Mouse (Mus musculus) lung, embryonic 16.5 days (tissue): ENCODE measurements around the gene Tmem98. TPM values are rescaled to one million over a fixed set of nuclear protein-coding genes. Genes with fewer than 3 reads are reported as not detected.

ENCODE experiments used
- ATAC-seq: fragments of 200-750 bp; cut with Nextera tagmentation; 2 replicates; pipeline ENCODE4 v1.8.0; 2017; ENCODE audit warnings: low read depth, mild to moderate bottlenecking, moderate library complexity
- H3K27ac ChIP-seq: fragments of 300-500 bp; sonication (generic); 2 replicates; pipeline ENCODE4 v1.5.1; 2014; ENCODE audit warnings: mild to moderate bottlenecking, control low read depth, low read length
- H3K27me3 ChIP-seq: fragments of 300-500 bp; sonication (generic); 2 replicates; pipeline ENCODE4 v1.6.1; 2014; ENCODE audit warnings: low read depth, low read length, mixed read lengths; ENCODE audit not compliant: control insufficient read depth, insufficient read depth
- H3K36me3 ChIP-seq: fragments of 300-500 bp; sonication (generic); 2 replicates; pipeline ENCODE4 v1.6.1; 2014; ENCODE audit warnings: low read length; ENCODE audit not compliant: control insufficient read depth, insufficient read depth
- H3K4me1 ChIP-seq: fragments of 300-500 bp; sonication (generic); replicated peaks from 2 replicates; pipeline ENCODE4 v1.6.1; 2014; ENCODE audit warnings: low read length, mixed read lengths; ENCODE audit not compliant: control insufficient read depth, insufficient read depth
- H3K4me2 ChIP-seq: fragments of 300-500 bp; sonication (generic); 2 replicates; pipeline ENCODE4 v1.6.1; 2014; ENCODE audit warnings: low read depth, low read length, control low read depth
- H3K4me3 ChIP-seq: fragments of 300-500 bp; sonication (generic); 2 replicates; pipeline ENCODE4 v1.5.1; 2014; ENCODE audit warnings: mild to moderate bottlenecking, low read length, control low read depth
- H3K9ac ChIP-seq: fragments of 300-500 bp; sonication (generic); 2 replicates; pipeline ENCODE4 v1.6.1; 2014; ENCODE audit warnings: low read length, control low read depth
- H3K9me3 ChIP-seq: fragments of 300-500 bp; sonication (generic); 2 replicates; pipeline ENCODE4 v1.6.1; 2016; ENCODE audit warnings: low read length; ENCODE audit not compliant: control insufficient read depth
- WGBS: fragments of 180-500 bp; shearing (Covaris S2); extraction: QIAGEN DNeasy Blood & Tissue Kit; methylation state at CpG from one replicate; pipeline ENCODE4 v1.1.7; 2014; 5-methylcytosine and 5-hydroxymethylcytosine counted together
- polyA plus RNA-seq: library from polyadenylated mRNA; unstranded; fragments of >200 nt; fragmentation: Nextera tagmentation; extraction: Ambion mirVana; gene quantifications from 2 replicates; pipeline ENCODE4 v1.2.1, GENCODE M21; 2015

The Tmem98 gene
- polyA plus RNA-seq, 1 experiment from 2014 or later: 123 TPM

DNA sequence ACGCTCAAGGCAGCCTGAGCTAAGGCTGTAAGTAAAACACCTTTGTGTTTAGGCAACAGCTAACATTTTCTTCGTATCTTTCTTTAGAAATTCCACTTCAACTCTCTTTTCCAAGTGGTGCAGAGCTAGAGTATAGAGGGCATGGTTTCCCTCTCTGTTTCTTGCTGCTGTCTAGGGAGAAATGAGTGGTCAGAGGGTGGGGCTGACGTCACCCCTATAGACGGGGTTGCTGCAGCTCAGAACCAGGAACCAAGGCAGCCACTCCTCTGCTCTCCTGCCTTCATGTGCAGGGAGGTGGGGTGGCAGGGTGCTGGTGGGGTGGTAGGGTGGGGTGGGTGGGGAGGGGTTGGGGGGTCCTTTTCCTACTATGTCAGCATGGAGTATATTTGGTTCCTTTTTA is 25.9 kb downstream of the Tmem98 start:
- no peak overlapping the region for H3K9ac ChIP-seq
- no peaks in the 10 kb centered on the region for H3K4me1 ChIP-seq
- no peaks in the 10 kb centered on the region for H3K9me3 ChIP-seq
- 53% methylated on average over 4 of the region's 4 CpGs for WGBS
- H3K4me2 ChIP-seq: no peak overlapping the region
- no peak overlapping the region for H3K27ac ChIP-seq
- no peak for ATAC-seq
- H3K27me3 ChIP-seq: no peaks in the 10 kb centered on the region
- H3K36me3 ChIP-seq: no peaks in the 10 kb centered on the region
- no peak overlapping the region for H3K4me3 ChIP-seq

DNA sequence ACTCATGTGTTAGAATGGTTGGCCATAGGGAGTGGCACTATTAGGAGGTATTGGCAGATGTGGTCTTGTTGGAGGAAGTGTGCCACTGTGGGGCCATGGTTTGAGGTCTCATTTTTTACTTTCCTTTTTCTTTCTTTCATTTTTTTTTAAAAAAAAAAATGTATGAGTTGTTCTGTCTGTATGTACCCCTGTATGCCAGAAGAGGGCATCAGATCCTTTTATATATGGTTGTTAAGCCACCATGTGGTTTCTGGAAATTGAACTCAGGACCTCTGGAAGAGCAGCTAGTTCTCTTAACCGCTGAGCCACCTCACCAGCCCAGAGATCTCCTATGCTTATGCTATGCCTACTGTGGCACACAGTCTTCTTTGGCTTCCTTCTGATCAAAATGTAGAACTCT is 28.7 kb downstream of the Tmem98 start:
- 76% methylated on average over 1 of the region's 1 CpGs for WGBS

DNA sequence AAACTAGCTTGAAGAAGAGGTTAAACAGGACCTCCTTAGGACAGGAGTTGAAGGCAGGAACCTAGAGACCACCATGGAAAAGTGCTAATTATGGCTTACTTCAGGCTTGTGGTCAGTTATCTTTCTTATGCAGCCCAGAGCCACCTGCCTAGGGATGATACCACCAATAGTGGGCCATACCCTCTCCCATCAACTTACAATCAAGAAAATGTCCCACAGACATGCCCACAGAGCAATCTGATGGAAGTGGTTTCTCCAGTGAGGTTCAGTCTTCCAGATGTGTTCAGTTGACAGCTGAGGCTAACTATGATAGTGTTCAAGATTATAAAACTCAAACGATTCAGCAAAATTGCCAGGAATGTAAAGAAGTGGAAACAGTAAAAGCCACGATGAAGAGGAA is 33.5 kb downstream of the Tmem98 start:
- H3K4me3 ChIP-seq: no peak overlapping the region
- no peaks in the 10 kb centered on the region for H3K27me3 ChIP-seq
- no peaks in the 10 kb centered on the region for H3K4me1 ChIP-seq
- WGBS: 37% methylated on average over 2 of the region's 2 CpGs
- ATAC-seq: no peak
- H3K27ac ChIP-seq: no peak overlapping the region
- no peaks in the 10 kb centered on the region for H3K36me3 ChIP-seq
- H3K4me2 ChIP-seq: no peak overlapping the region
- H3K9ac ChIP-seq: no peak overlapping the region
- no peaks in the 10 kb centered on the region for H3K9me3 ChIP-seq

More for the DNA sequence above, 28.7 kb downstream of the Tmem98 start:
- H3K4me1 ChIP-seq: no peaks in the 10 kb centered on the region
- H3K4me3 ChIP-seq: no peak overlapping the region
- H3K27me3 ChIP-seq: no peaks in the 10 kb centered on the region
- H3K9ac ChIP-seq: no peak overlapping the region
- H3K9me3 ChIP-seq: no peaks in the 10 kb centered on the region
- H3K36me3 ChIP-seq: no peaks in the 10 kb centered on the region
- H3K27ac ChIP-seq: no peak overlapping the region
- no peak overlapping the region for H3K4me2 ChIP-seq
- no peak for ATAC-seq

DNA sequence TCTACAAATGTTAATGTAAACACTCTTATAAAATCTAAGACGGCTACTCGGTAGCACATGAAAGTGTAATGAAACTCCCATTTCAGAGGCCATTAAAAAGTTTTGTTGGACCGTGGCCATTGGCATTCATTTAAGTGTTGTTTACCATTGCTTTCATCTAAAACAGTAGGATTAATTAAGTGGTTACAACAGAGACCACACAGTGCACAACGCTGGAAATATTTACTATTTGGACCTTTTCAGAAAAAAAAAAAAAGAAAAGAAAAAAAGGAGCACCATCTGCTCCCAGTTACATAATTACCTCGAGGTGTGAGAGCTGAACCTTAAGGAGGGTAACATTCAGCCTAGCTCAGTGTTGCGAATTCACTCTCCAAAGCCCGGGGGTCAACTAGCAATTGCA is 35.5 kb downstream of the Tmem98 start:
- no peaks in the 10 kb centered on the region for H3K36me3 ChIP-seq
- H3K27me3 ChIP-seq: no peaks in the 10 kb centered on the region
- no peak overlapping the region for H3K4me2 ChIP-seq
- ATAC-seq: peak; percentile 89
- no peaks in the 10 kb centered on the region for H3K9me3 ChIP-seq
- H3K4me1 ChIP-seq: no peaks in the 10 kb centered on the region
- no peak overlapping the region for H3K4me3 ChIP-seq
- H3K27ac ChIP-seq: peak overlapping the region; percentile 18; the same call in 1 of the 2 replicates
- no peak overlapping the region for H3K9ac ChIP-seq
- WGBS: 32% methylated on average over 7 of the region's 7 CpGs

DNA sequence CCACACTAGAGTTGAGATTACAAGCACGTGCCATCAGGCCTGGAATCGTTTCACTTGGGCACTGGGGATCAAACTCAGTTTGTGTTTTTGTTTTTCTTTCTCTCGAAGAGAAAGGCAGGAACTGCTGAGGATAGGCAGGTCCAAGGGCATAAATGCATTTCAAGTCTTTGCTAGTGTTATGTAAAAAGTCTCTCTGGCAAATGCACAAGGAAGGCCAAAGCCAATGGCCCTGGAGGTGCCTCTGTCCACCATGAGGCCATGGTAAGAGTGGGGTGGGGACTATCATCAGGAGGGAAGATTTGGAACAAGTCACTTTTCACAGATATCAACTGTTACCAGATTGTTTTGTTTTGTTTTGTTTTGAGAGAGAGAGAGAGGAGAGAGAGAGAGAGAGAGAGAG is 36.1 kb downstream of the Tmem98 start:
- ATAC-seq: peak; percentile 59
- Histone ChIP-seq H3K9ac (no peak overlapping the region), H3K4me1 (no peaks in the 10 kb centered on the region), H3K4me2 (no peak overlapping the region), H3K9me3 (no peaks in the 10 kb centered on the region), H3K4me3 (no peak overlapping the region), H3K27me3 (no peaks in the 10 kb centered on the region), H3K27ac (peak overlapping the region; percentile 18; the same call in 1 of the 2 replicates), H3K36me3 (no peaks in the 10 kb centered on the region)
- 18% methylated on average over 3 of the region's 3 CpGs for whole genome bisulfite sequencing

DNA sequence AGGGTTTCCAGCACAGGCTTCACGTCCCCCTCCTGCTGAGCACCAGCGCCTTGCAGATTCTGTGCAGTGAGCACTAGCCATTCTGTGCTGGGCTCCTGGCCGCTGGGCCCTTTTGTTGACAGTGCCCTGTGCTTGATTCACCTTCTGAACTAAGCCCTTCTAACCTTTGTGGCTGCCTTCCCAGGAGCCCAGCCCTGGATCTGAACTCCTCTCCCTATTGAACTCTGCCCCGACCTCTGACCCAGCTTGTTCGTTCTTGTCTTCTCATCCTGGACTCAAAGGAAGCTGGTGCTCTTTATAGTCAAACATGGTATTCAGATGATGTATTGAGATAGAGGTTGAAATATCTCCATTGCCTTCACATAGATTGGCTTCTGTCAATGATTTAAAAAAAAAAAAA is 38.2 kb downstream of the Tmem98 start:
- 55% methylated on average over 5 of the region's 5 CpGs for WGBS
- H3K4me3 ChIP-seq: no peak overlapping the region
- H3K36me3 ChIP-seq: no peaks in the 10 kb centered on the region
- H3K27ac ChIP-seq: no peak overlapping the region
- H3K4me1 ChIP-seq: peaks cover under 1% of the 10 kb centered on the region; the same call in 1 of the 2 replicates
- H3K9me3 ChIP-seq: no peaks in the 10 kb centered on the region
- H3K4me2 ChIP-seq: no peak overlapping the region
- H3K27me3 ChIP-seq: no peaks in the 10 kb centered on the region
- ATAC-seq: no peak
- H3K9ac ChIP-seq: no peak overlapping the region

DNA sequence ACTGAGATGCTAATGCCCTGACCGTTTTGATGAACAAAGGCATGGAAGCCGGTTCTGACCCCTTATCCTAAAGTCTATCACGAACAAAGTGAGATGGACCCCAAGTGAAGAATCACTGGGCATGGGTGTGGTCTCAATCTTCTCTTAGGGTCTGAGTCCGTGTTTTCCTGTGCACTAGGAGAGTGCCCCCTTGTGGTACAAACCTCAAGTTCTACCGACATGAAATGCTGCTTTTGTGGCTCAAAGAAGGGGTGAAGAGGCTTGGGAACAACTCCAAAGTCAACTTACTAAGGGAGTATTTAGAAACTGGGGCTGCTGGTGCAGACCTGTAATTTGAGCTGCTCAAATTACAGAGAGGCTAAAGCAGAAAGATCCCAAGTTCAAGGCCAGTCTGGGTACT is 41.9 kb downstream of the Tmem98 start:
- WGBS: 45% methylated on average over 5 of the region's 5 CpGs
- H3K36me3 ChIP-seq: no peaks in the 10 kb centered on the region
- H3K4me3 ChIP-seq: no peak overlapping the region
- no peaks in the 10 kb centered on the region; the same call in 1 of the 2 replicates for H3K27me3 ChIP-seq
- H3K4me1 ChIP-seq: peaks cover 3% of the 10 kb centered on the region; the same call in 1 of the 2 replicates
- H3K4me2 ChIP-seq: no peak overlapping the region
- no peaks in the 10 kb centered on the region for H3K9me3 ChIP-seq
- no peak for ATAC-seq
- no peak overlapping the region for H3K27ac ChIP-seq
- no peak overlapping the region for H3K9ac ChIP-seq

DNA sequence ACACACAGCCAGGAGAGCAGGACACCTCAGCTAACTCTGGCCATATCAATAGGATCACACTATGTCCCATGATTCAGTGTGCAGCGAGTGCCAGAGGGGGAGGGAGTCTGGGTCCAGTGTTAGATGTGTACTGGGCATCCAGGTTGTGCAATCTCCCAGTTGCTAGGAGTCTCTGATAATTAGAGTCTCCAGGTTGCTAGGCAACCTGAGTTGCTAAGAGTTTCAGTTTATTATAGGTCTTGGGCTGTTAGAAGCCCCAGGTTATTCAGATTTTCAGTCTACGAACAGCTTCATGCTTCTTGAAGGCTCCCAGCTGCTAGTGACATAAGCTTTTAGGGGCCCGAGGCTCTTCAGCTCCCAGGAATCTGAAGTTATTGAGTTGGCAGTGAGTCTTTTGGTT is 43.0 kb downstream of the Tmem98 start:
- H3K36me3 ChIP-seq: no peaks in the 10 kb centered on the region
- no peaks in the 10 kb centered on the region; the same call in 1 of the 2 replicates for H3K27me3 ChIP-seq
- WGBS: 18% methylated on average over 3 of the region's 3 CpGs
- H3K9ac ChIP-seq: no peak overlapping the region
- no peak overlapping the region for H3K27ac ChIP-seq
- no peak overlapping the region for H3K4me2 ChIP-seq
- peak; percentile 65 for ATAC-seq
- no peak overlapping the region for H3K4me3 ChIP-seq
- peaks cover 3% of the 10 kb centered on the region; the same call in 1 of the 2 replicates for H3K4me1 ChIP-seq
- no peaks in the 10 kb centered on the region for H3K9me3 ChIP-seq

DNA sequence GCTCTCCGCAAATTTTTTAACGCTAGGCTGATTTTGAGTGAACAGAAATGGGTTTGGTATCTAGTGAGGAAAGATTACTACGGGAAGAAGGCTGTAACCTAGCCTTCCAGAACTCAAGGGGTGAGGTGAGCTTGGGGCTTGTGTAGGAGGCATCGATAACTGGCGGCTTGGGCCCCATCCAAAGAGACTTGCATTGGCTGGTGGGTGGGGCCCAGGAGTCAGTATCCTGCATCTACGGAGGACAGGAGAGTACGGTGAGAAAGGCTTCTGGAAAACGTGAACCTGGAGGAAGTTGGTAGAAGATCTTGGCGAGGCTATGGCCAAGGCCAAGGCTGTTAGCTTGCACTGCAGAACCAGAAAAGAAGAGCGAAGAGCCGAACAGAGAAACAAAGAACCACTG is 44.5 kb downstream of the Tmem98 start:
- no peaks in the 10 kb centered on the region; the same call in 1 of the 2 replicates for H3K27me3 ChIP-seq
- no peak overlapping the region for H3K27ac ChIP-seq
- no peak for ATAC-seq
- no peak overlapping the region for H3K4me2 ChIP-seq
- H3K4me1 ChIP-seq: peaks cover 3% of the 10 kb centered on the region; the same call in 1 of the 2 replicates
- no peak overlapping the region for H3K9ac ChIP-seq
- 86% methylated on average over 11 of the region's 11 CpGs for WGBS
- no peak overlapping the region for H3K4me3 ChIP-seq
- no peaks in the 10 kb centered on the region for H3K9me3 ChIP-seq
- no peaks in the 10 kb centered on the region for H3K36me3 ChIP-seq

DNA sequence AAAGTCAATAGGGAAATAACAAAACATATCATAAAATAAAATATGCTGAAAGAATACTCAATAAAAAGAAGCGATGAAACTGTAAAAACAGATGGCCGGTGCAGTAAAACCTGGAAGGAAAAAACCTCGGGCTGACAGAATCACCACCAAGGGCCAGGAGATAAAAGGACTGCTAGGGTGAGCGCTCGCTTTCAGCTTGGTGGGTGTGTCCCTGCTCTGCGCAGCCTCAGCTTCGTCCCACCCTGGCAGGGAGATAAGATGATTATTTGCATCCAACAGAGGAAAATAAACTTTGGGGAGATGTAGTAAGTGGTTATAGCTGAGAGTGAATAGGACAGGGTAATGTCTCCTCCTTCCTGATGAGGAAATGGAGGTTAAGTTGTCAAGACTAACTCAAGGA is 44.9 kb downstream of the Tmem98 start:
- no peak for ATAC-seq
- Histone ChIP-seq H3K9ac (no peak overlapping the region), H3K4me2 (no peak overlapping the region), H3K9me3 (no peaks in the 10 kb centered on the region), H3K36me3 (no peaks in the 10 kb centered on the region), H3K4me3 (no peak overlapping the region), H3K27ac (no peak overlapping the region), H3K27me3 (no peaks in the 10 kb centered on the region; the same call in 1 of the 2 replicates), H3K4me1 (peaks cover 3% of the 10 kb centered on the region; the same call in 1 of the 2 replicates)
- WGBS: 48% methylated on average over 7 of the region's 7 CpGs
